ENCODE assay signal across 8 mouse cellular contexts in genomic region chr10:80163721-80164120, GRCm38 (mm10). TPM values are rescaled to one million over a fixed set of nuclear protein-coding genes. Genes with fewer than 3 reads are reported as not detected.
DNase-seq lines count a peak whose midpoint lies in the region; ATAC-seq and TF ChIP-seq lines count a peak whose summit lies in the region.

No protein-coding gene starts in this region.

- no peak overlapping the region for H3K4me3 ChIP-seq in lung, embryonic 14.5 days (ENCODE audit: low read depth, low read length)
- no peak overlapping the region for H3K4me3 ChIP-seq in lung, adult 2 months (replicated peaks; ENCODE audit: extremely low read depth, low read depth, low read length)
- H3K4me3 ChIP-seq in kidney, postnatal 0 days (replicated peaks; ENCODE audit: low read depth, low read length) = no peak overlapping the region
- no peak overlapping the region for H3K4me3 ChIP-seq in stomach, embryonic 16.5 days (replicated peaks; ENCODE audit: low read length)

- 63% methylated on average over 8 of the region's 8 CpGs for WGBS in lung, embryonic 14.5 days
- WGBS in lung, adult 2 months = 42% methylated on average over 8 of the region's 8 CpGs
- 70% methylated on average over 8 of the region's 8 CpGs for WGBS in kidney, postnatal 0 days
- WGBS in stomach, embryonic 16.5 days = 56% methylated on average over 8 of the region's 8 CpGs

- H3K27ac ChIP-seq in lung, embryonic 14.5 days (ENCODE audit: low read depth) = no peak overlapping the region
- H3K27ac ChIP-seq in kidney, postnatal 0 days = peak overlapping the region; percentile 65; the same call in 1 of the 2 replicates
- peak overlapping the region; percentile 81 for H3K27ac ChIP-seq in stomach, embryonic 16.5 days (ENCODE audit: low read length)

- peaks cover under 1% of the 10 kb centered on the region; the same call in 1 of the 2 replicates for H3K36me3 ChIP-seq in lung, embryonic 14.5 days (ENCODE audit: insufficient read depth)
- H3K36me3 ChIP-seq in kidney, postnatal 0 days (ENCODE audit: insufficient read depth, low read length) = no peaks in the 10 kb centered on the region
- H3K36me3 ChIP-seq in stomach, embryonic 16.5 days (ENCODE audit: control insufficient read depth, insufficient read depth, low read length) = no peaks in the 10 kb centered on the region

- TF ChIP-seq CTCF in lung, embryonic 14.5 days (IDR thresholded peaks at IDR 0.05; ENCODE audit: low read depth) = no peak
- no peak for TF ChIP-seq CTCF in lung, adult 2 months (IDR thresholded peaks at IDR 0.05; ENCODE audit: insufficient read depth, low read length)
- TF ChIP-seq CTCF in kidney, postnatal 0 days (IDR thresholded peaks at IDR 0.05; ENCODE audit: low read depth) = no peak

- H3K9ac ChIP-seq in lung, embryonic 14.5 days = no peak overlapping the region
- H3K9ac ChIP-seq in kidney, postnatal 0 days (ENCODE audit: low read depth, low read length) = no peak overlapping the region
- peak overlapping the region; percentile 71 for H3K9ac ChIP-seq in stomach, embryonic 16.5 days (ENCODE audit: low read length)

- H3K27me3 ChIP-seq in lung, embryonic 14.5 days (ENCODE audit: insufficient read depth, low read length) = no peaks in the 10 kb centered on the region
- no peaks in the 10 kb centered on the region for H3K27me3 ChIP-seq in kidney, postnatal 0 days (ENCODE audit: insufficient read depth, low read length)
- H3K27me3 ChIP-seq in stomach, embryonic 16.5 days (ENCODE audit: control insufficient read depth, insufficient read depth, low read length) = no peaks in the 10 kb centered on the region

- no peak for TF ChIP-seq POLR2A in lung, adult 2 months (IDR thresholded peaks at IDR 0.05; ENCODE audit: borderline replicate concordance, extremely low read depth, low read depth, low read length)

- H3K4me1 ChIP-seq in lung, embryonic 14.5 days (ENCODE audit: insufficient read depth) = peaks cover 55% of the 10 kb centered on the region
- peaks cover 36% of the 10 kb centered on the region for H3K4me1 ChIP-seq in lung, adult 2 months (ENCODE audit: control insufficient read depth, insufficient read depth, low read length)
- peaks cover 57% of the 10 kb centered on the region for H3K4me1 ChIP-seq in kidney, postnatal 0 days (replicated peaks; ENCODE audit: insufficient read depth, low read length)
- peaks cover 75% of the 10 kb centered on the region for H3K4me1 ChIP-seq in stomach, embryonic 16.5 days (ENCODE audit: control insufficient read depth, insufficient read depth, low read length)

- ATAC-seq in lung, embryonic 14.5 days (ENCODE audit: insufficient read depth) = no peak
- ATAC-seq in kidney, postnatal 0 days (replicated peaks; ENCODE audit: low FRiP score, low read depth) = no peak
- ATAC-seq in stomach, embryonic 16.5 days (ENCODE audit: insufficient read depth, low FRiP score) = no peak
- no peak for ATAC-seq in monocyte, adult 5-6 weeks (replicated peaks; ENCODE audit: insufficient number of reproducible peaks, low FRiP score, low TSS enrichment, poor library complexity, severe bottlenecking)

- H3K9me3 ChIP-seq in lung, embryonic 14.5 days (ENCODE audit: low read depth, low read length) = no peaks in the 10 kb centered on the region
- no peaks in the 10 kb centered on the region for H3K9me3 ChIP-seq in kidney, postnatal 0 days (replicated peaks; ENCODE audit: low read length)
- H3K9me3 ChIP-seq in stomach, embryonic 16.5 days (replicated peaks; ENCODE audit: control insufficient read depth, low read length) = no peaks in the 10 kb centered on the region

- DNase-seq in lung, embryonic 14.5 days = no peak
- no peak for DNase-seq in lung, adult 2 months
- DNase-seq in adrenal gland, adult 8-10 months = peak; percentile 85
- DNase-seq in gastrocnemius, postnatal 14 days = peak; percentile 66
- peak; percentile 45 for DNase-seq in kidney, postnatal 0 days (ENCODE audit: low spot score)
- DNase-seq in cerebellum, postnatal 14 days = no peak

- intact Hi-C loops in gastrocnemius, postnatal 14 days (cut with DNase I; ENCODE audit: low total_unique reads) = no loop called here

- H3K4me2 ChIP-seq in lung, embryonic 14.5 days = peak overlapping the region; percentile 97; the same call in 1 of the 2 replicates
- H3K4me2 ChIP-seq in kidney, postnatal 0 days (ENCODE audit: low read length) = 0 out of 2 replicates have a peak overlapping the region, but pooled peaks have one; percentile 93
- H3K4me2 ChIP-seq in stomach, embryonic 16.5 days (ENCODE audit: low read depth, low read length) = 0 out of 2 replicates have a peak overlapping the region, but pooled peaks have one; percentile 2

RNA-seq across cellular contexts. Expression of gene Cirbp, which starts 2.1 kb away (rescaled TPM):
- 71.8 and 71.9 TPM in 2 replicates for polyA plus RNA-seq in lung, embryonic 14.5 days (2014; fragmentation: Nextera tagmentation; extraction: Ambion mirVana)
- polyA plus RNA-seq in lung, adult 2 months (2012; rRNA removed) = 162 and 200 TPM in 2 replicates
- 100 to 1,000 TPM in 3 of 4 experiments, 10 to 100 TPM in 1; 44.2 to 234 (median 162) TPM for total RNA-seq in adrenal gland, adult 8-10 months (2022)
- total RNA-seq in gastrocnemius, postnatal 14 days (2021) = 10 to 100 TPM; 41.4 to 41.5 TPM
- polyA plus RNA-seq in kidney, postnatal 0 days (2015; fragmentation: Nextera tagmentation; extraction: Ambion mirVana) = 290 and 317 TPM in 2 replicates
- 69.8 and 80.8 TPM in 2 replicates for polyA plus RNA-seq in stomach, embryonic 16.5 days (2015; fragmentation: Nextera tagmentation; extraction: Ambion mirVana)
- total RNA-seq in monocyte, adult 5-6 weeks (2017) = 137 to 163 TPM (median 145 TPM) in 3 replicates

RNA-seq across cellular contexts. Expression of gene 1600002K03Rik, which starts 9.0 kb away (rescaled TPM):
- polyA plus RNA-seq in lung, embryonic 14.5 days (2014; fragmentation: Nextera tagmentation; extraction: Ambion mirVana) = 8.3 and 9.7 TPM in 2 replicates
- 11.2 and 14.0 TPM in 2 replicates for polyA plus RNA-seq in lung, adult 2 months (2012; rRNA removed)
- 10 to 100 TPM; 18.1 to 22.1 (median 21.7) TPM for total RNA-seq in adrenal gland, adult 8-10 months (2022)
- total RNA-seq in gastrocnemius, postnatal 14 days (2021) = 1 to 10 TPM; 3.3 to 4.2 TPM
- 9.3 and 11.0 TPM in 2 replicates for polyA plus RNA-seq in kidney, postnatal 0 days (2015; fragmentation: Nextera tagmentation; extraction: Ambion mirVana)
- 16.4 and 16.6 TPM in 2 replicates for polyA plus RNA-seq in stomach, embryonic 16.5 days (2015; fragmentation: Nextera tagmentation; extraction: Ambion mirVana)
- total RNA-seq in monocyte, adult 5-6 weeks (2017) = 16.2 to 29.1 TPM (median 18.0 TPM) in 3 replicates

RNA-seq across cellular contexts. Expression of gene Efna2, which starts 15.6 kb away (rescaled TPM):
- polyA plus RNA-seq in lung, embryonic 14.5 days (2014; fragmentation: Nextera tagmentation; extraction: Ambion mirVana) = 19.6 and 22.7 TPM in 2 replicates
- polyA plus RNA-seq in lung, adult 2 months (2012; rRNA removed) = 3.6 and 4.7 TPM in 2 replicates
- 1 to 10 TPM; 2.4 to 5.2 (median 3.3) TPM for total RNA-seq in adrenal gland, adult 8-10 months (2022)
- under 1 TPM; 0.58 to 0.98 TPM for total RNA-seq in gastrocnemius, postnatal 14 days (2021)
- polyA plus RNA-seq in kidney, postnatal 0 days (2015; fragmentation: Nextera tagmentation; extraction: Ambion mirVana) = 10.2 and 10.5 TPM in 2 replicates
- 9.3 and 10.5 TPM in 2 replicates for polyA plus RNA-seq in stomach, embryonic 16.5 days (2015; fragmentation: Nextera tagmentation; extraction: Ambion mirVana)
- 1.0 TPM in 1 of 3 replicates, not detected in the others for total RNA-seq in monocyte, adult 5-6 weeks (2017)

RNA-seq across cellular contexts. Expression of gene Midn, which starts 15.6 kb away (rescaled TPM):
- 32.6 and 34.2 TPM in 2 replicates for polyA plus RNA-seq in lung, embryonic 14.5 days (2014; fragmentation: Nextera tagmentation; extraction: Ambion mirVana)
- 110 and 150 TPM in 2 replicates for polyA plus RNA-seq in lung, adult 2 months (2012; rRNA removed)
- total RNA-seq in adrenal gland, adult 8-10 months (2022) = 100 to 1,000 TPM in 1 of 4 experiments, 10 to 100 TPM in 3; 56.4 to 145 (median 90.1) TPM
- 10 to 100 TPM; 40.3 to 43.6 TPM for total RNA-seq in gastrocnemius, postnatal 14 days (2021)
- polyA plus RNA-seq in kidney, postnatal 0 days (2015; fragmentation: Nextera tagmentation; extraction: Ambion mirVana) = 13.7 and 18.6 TPM in 2 replicates
- 7.8 and 9.8 TPM in 2 replicates for polyA plus RNA-seq in stomach, embryonic 16.5 days (2015; fragmentation: Nextera tagmentation; extraction: Ambion mirVana)
- 27.3 to 65.5 TPM (median 29.9 TPM) in 3 replicates for total RNA-seq in monocyte, adult 5-6 weeks (2017)

RNA-seq across cellular contexts. Expression of gene Cbarp, which starts 23.1 kb away (rescaled TPM):
- polyA plus RNA-seq in lung, embryonic 14.5 days (2014; fragmentation: Nextera tagmentation; extraction: Ambion mirVana) = 3.8 and 5.5 TPM in 2 replicates
- polyA plus RNA-seq in lung, adult 2 months (2012; rRNA removed) = 29.9 and 31.5 TPM in 2 replicates
- total RNA-seq in adrenal gland, adult 8-10 months (2022) = 10 to 100 TPM; 58.4 to 92.4 (median 81.9) TPM
- total RNA-seq in gastrocnemius, postnatal 14 days (2021) = 1 to 10 TPM; 1.6 TPM
- polyA plus RNA-seq in kidney, postnatal 0 days (2015; fragmentation: Nextera tagmentation; extraction: Ambion mirVana) = 4.7 and 6.4 TPM in 2 replicates
- polyA plus RNA-seq in stomach, embryonic 16.5 days (2015; fragmentation: Nextera tagmentation; extraction: Ambion mirVana) = 3.1 and 3.9 TPM in 2 replicates
- total RNA-seq in monocyte, adult 5-6 weeks (2017) = 0.29 to 5.8 TPM (median 4.1 TPM) in 3 replicates

Comparison
In these comparisons a context has a peak if more than half of its experiments do, and no peak if none do; other contexts are left out.
1. DNase-seq: peak in adrenal gland, adult 8-10 months (single experiment), gastrocnemius, postnatal 14 days (single experiment) and kidney, postnatal 0 days (single experiment); none in lung, embryonic 14.5 days (single experiment), lung, adult 2 months (single experiment) and cerebellum, postnatal 14 days (0 of 2).
2. H3K4me2 ChIP-seq: peak in every context shown above with its lines; median percentile 97 in lung, embryonic 14.5 days; 93 in kidney, postnatal 0 days; 2 in stomach, embryonic 16.5 days.